Mouse (Mus musculus) heart, embryonic 11.5 days (tissue): ENCODE measurements around the gene Shroom1. TPM values are rescaled to one million over a fixed set of nuclear protein-coding genes. Genes with fewer than 3 reads are reported as not detected.
A peak's percentile ranks its signal among the peaks of the same experiment; 100 is the strongest.

Experiments
- ATAC-seq: fragments of 200-750 bp; cut with Nextera tagmentation; replicated peaks from 2 replicates; pipeline ENCODE4 v1.8.0; 2017; ENCODE audit warnings: moderate library complexity; ENCODE audit not compliant: insufficient number of reproducible peaks, low FRiP score, low TSS enrichment
- H3K27ac ChIP-seq: fragments of 300-500 bp; sonication (generic); 2 replicates; pipeline ENCODE4 v1.5.1; 2014; ENCODE audit warnings: mild to moderate bottlenecking, low read depth, low read length
- H3K27me3 ChIP-seq: fragments of 300-500 bp; sonication (generic); 2 replicates; pipeline ENCODE4 v1.6.1; 2014; ENCODE audit warnings: mild to moderate bottlenecking, low read length, mixed read lengths; ENCODE audit not compliant: control insufficient read depth, insufficient read depth
- H3K36me3 ChIP-seq: fragments of 300-500 bp; sonication (generic); 2 replicates; pipeline ENCODE4 v1.6.1; 2014; ENCODE audit warnings: mild to moderate bottlenecking, low read length, moderate library complexity, mixed read lengths; ENCODE audit not compliant: control insufficient read depth, insufficient read depth
- H3K4me1 ChIP-seq: fragments of 300-500 bp; sonication (generic); 2 replicates; pipeline ENCODE4 v1.6.1; 2014; ENCODE audit warnings: low read length; ENCODE audit not compliant: control insufficient read depth, insufficient read depth
- H3K4me2 ChIP-seq: fragments of 300-500 bp; sonication (generic); 2 replicates; pipeline ENCODE4 v1.6.1; 2014; ENCODE audit warnings: mild to moderate bottlenecking, moderate library complexity
- H3K4me3 ChIP-seq: fragments of 300-500 bp; sonication (generic); 2 replicates; pipeline ENCODE4 v1.5.1; 2014; ENCODE audit warnings: low read depth, low read length
- H3K9ac ChIP-seq: fragments of 300-500 bp; sonication (generic); 2 replicates; pipeline ENCODE4 v1.6.1; 2014; ENCODE audit warnings: mild to moderate bottlenecking, low read depth, low read length, moderate library complexity
- H3K9me3 ChIP-seq: fragments of 300-500 bp; sonication (generic); replicated peaks from 2 replicates; pipeline ENCODE4 v1.6.1; 2016; ENCODE audit warnings: low read length; ENCODE audit not compliant: control insufficient read depth
- WGBS: fragments of 180-500 bp; shearing (Covaris S2); extraction: QIAGEN DNeasy Blood & Tissue Kit; methylation state at CpG from one replicate; pipeline ENCODE4 v1.1.7; 2014; ENCODE audit not compliant: insufficient replicate concordance; 5-methylcytosine and 5-hydroxymethylcytosine counted together
- polyA plus RNA-seq: library from polyadenylated mRNA; unstranded; fragments of >200 nt; fragmentation: Nextera tagmentation; extraction: Ambion mirVana; gene quantifications from 2 replicates; pipeline ENCODE4 v1.2.1, GENCODE M21; 2014

Shroom1 gene
- polyA plus RNA-seq, result 3.3 and 3.7 TPM in 2 replicates

GRCm38 (mm10) chr11:53456474-53457371 is at the start of gene Shroom1, which contains the start of gene Gm10447:
Gene Shroom1, plus strand, starts transcription at chr11:53457205.
Gene Gm10447, minus strand, starts transcription at chr11:53457110.
- Histone ChIP-seq H3K27ac (no peak within 1 kb of the TSS), H3K4me1 (no peaks in the 10 kb centered on the region), H3K9me3 (no peaks in the 10 kb centered on the region), H3K4me3 (peak within 1 kb of the TSS; percentile 49), H3K27me3 (peaks cover 7% of the 10 kb centered on the region), H3K4me2 (peak within 1 kb of the TSS; percentile 80), H3K36me3 (no peaks in the 10 kb centered on the region), H3K9ac (peak within 1 kb of the TSS; percentile 73)
- ATAC-seq, result peak; percentile 68; the same call in 1 of the 2 replicates
- 3% methylated on average over 42 of the region's 42 CpGs for WGBS

GRCm38 (mm10) chr11:53411738-53412137 is 45.3 kb upstream of the Shroom1 start:
- no peaks in the 10 kb centered on the region for H3K4me1 ChIP-seq
- H3K36me3 ChIP-seq, result peaks cover 40% of the 10 kb centered on the region
- H3K4me3 ChIP-seq, result no peak overlapping the region
- H3K4me2 ChIP-seq, result no peak overlapping the region
- H3K27me3 ChIP-seq, result no peaks in the 10 kb centered on the region
- no peak for ATAC-seq
- no peaks in the 10 kb centered on the region for H3K9me3 ChIP-seq
- no peak overlapping the region for H3K9ac ChIP-seq
- H3K27ac ChIP-seq, result no peak overlapping the region

GRCm38 (mm10) chr11:53413871-53414270 is 43.1 kb upstream of the Shroom1 start:
- H3K4me1 ChIP-seq, result no peaks in the 10 kb centered on the region
- no peak overlapping the region for H3K27ac ChIP-seq
- WGBS, result 86% methylated on average over 4 of the region's 4 CpGs
- no peak overlapping the region for H3K4me2 ChIP-seq
- no peaks in the 10 kb centered on the region for H3K9me3 ChIP-seq
- no peak overlapping the region for H3K9ac ChIP-seq
- no peak overlapping the region for H3K4me3 ChIP-seq
- no peak for ATAC-seq
- H3K27me3 ChIP-seq, result no peaks in the 10 kb centered on the region
- peaks cover 40% of the 10 kb centered on the region for H3K36me3 ChIP-seq

- no peak for ATAC-seq
- no peak overlapping the region for H3K9ac ChIP-seq
- H3K4me1 ChIP-seq, result no peaks in the 10 kb centered on the region
- no peaks in the 10 kb centered on the region for H3K9me3 ChIP-seq
- no peak overlapping the region for H3K4me2 ChIP-seq
- H3K27me3 ChIP-seq, result no peaks in the 10 kb centered on the region
- no peak overlapping the region for H3K27ac ChIP-seq
- H3K4me3 ChIP-seq, result no peak overlapping the region
- peaks cover 36% of the 10 kb centered on the region for H3K36me3 ChIP-seq
These were observed 39.0 kb upstream of the Shroom1 start for GRCm38 (mm10) chr11:53418048-53418447.

GRCm38 (mm10) chr11:53423036-53423435 is 34.0 kb upstream of the Shroom1 start, which contains the start of gene Leap2:
Gene Leap2, minus strand, starts transcription at chr11:53423170.
- Histone ChIP-seq H3K4me2 (no peak within 1 kb of the TSS), H3K27ac (no peak within 1 kb of the TSS), H3K27me3 (no peaks in the 10 kb centered on the region), H3K9me3 (no peaks in the 10 kb centered on the region), H3K9ac (no peak within 1 kb of the TSS), H3K4me3 (no peak within 1 kb of the TSS), H3K4me1 (peaks cover 3% of the 10 kb centered on the region; the same call in 1 of the 2 replicates), H3K36me3 (peaks cover 15% of the 10 kb centered on the region)
- WGBS, result 86% methylated on average over 4 of the region's 4 CpGs
- ATAC-seq, result no peak

GRCm38 (mm10) chr11:53424826-53425225 is 32.2 kb upstream of the Shroom1 start:
- WGBS, result 69% methylated on average over 2 of the region's 2 CpGs
- Histone ChIP-seq H3K4me1 (peaks cover 7% of the 10 kb centered on the region; the same call in 1 of the 2 replicates), H3K4me3 (no peak overlapping the region), H3K9me3 (no peaks in the 10 kb centered on the region), H3K27ac (peak overlapping the region; percentile 25; the same call in 1 of the 2 replicates), H3K9ac (no peak overlapping the region), H3K4me2 (no peak overlapping the region), H3K27me3 (no peaks in the 10 kb centered on the region), H3K36me3 (peaks cover 12% of the 10 kb centered on the region)
- ATAC-seq, result no peak

- Histone ChIP-seq H3K27ac (peak overlapping the region; percentile 25; the same call in 1 of the 2 replicates), H3K36me3 (peaks cover 8% of the 10 kb centered on the region), H3K4me1 (peaks cover 10% of the 10 kb centered on the region; the same call in 1 of the 2 replicates), H3K27me3 (no peaks in the 10 kb centered on the region), H3K4me3 (no peak overlapping the region), H3K4me2 (no peak overlapping the region), H3K9me3 (no peaks in the 10 kb centered on the region), H3K9ac (no peak overlapping the region)
- no peak for ATAC-seq
- WGBS, result 46% methylated on average over 3 of the region's 3 CpGs
These were observed 31.8 kb upstream of the Shroom1 start for GRCm38 (mm10) chr11:53425251-53425650.

GRCm38 (mm10) chr11:53425711-53426255 is 31.2 kb upstream of the Shroom1 start:
- Histone ChIP-seq H3K9me3 (no peaks in the 10 kb centered on the region), H3K4me1 (peaks cover 10% of the 10 kb centered on the region; the same call in 1 of the 2 replicates), H3K36me3 (peaks cover 8% of the 10 kb centered on the region), H3K27me3 (no peaks in the 10 kb centered on the region), H3K27ac (no peak overlapping the region), H3K4me2 (no peak overlapping the region), H3K4me3 (no peak overlapping the region), H3K9ac (no peak overlapping the region)
- WGBS, result 75% methylated on average over 6 of the region's 6 CpGs
- ATAC-seq, result no peak
